Mouse (Mus musculus) testis, adult 2 months (tissue): ENCODE results near the gene Coa4.

ENCODE experiments used
- CTCF ChIP-seq: fragments of 200-500 bp; IDR thresholded peaks from 2 replicates; pipeline ENCODE4 v1.5.1; 2012; ENCODE audit warnings: low read depth, mild to moderate bottlenecking, inconsistent platforms, low read length, moderate library complexity; ENCODE audit not compliant: control insufficient read depth, insufficient read depth, insufficient replicate concordance
- POLR2A ChIP-seq: fragments of 200-500 bp; IDR thresholded peaks from 2 replicates; pipeline ENCODE4 v1.6.1; 2012; ENCODE audit warnings: low read depth, mild to moderate bottlenecking, inconsistent platforms, low read length, moderate library complexity; ENCODE audit not compliant: control insufficient read depth

DNA sequence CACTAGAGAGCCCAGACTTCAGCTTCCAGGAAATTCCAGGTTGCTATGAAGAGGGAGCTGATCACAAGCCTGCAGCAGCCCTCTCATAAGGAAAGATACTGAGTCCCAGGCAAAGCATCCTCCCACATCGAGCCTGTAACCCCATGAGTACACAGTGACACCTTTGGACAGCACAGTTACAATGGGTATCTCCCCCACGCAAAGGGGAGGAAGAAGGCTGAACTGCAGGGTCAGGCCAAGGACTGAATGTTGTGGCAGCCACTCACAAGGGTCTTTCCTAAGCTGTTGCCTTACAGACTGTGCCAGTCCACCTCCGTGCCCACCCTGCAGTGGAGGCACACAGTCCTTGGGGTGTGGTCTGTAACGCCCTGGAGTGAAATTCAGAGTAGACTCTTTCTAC lies 30.4 kb upstream of the Coa4 start:
- TF ChIP-seq CTCF (no peak), POLR2A (no peak)
